Mouse (Mus musculus) spleen, adult 18-20 months (tissue): ENCODE data around the gene Tbc1d24.

Experiments
- DNase-seq, 2 experiments: peaks; one replicate each; pipeline ENCODE4 v3.0.0; 2022; ENCODE audit warnings: mixed read lengths in 2 of 2

Gene Tbc1d24

DNA sequence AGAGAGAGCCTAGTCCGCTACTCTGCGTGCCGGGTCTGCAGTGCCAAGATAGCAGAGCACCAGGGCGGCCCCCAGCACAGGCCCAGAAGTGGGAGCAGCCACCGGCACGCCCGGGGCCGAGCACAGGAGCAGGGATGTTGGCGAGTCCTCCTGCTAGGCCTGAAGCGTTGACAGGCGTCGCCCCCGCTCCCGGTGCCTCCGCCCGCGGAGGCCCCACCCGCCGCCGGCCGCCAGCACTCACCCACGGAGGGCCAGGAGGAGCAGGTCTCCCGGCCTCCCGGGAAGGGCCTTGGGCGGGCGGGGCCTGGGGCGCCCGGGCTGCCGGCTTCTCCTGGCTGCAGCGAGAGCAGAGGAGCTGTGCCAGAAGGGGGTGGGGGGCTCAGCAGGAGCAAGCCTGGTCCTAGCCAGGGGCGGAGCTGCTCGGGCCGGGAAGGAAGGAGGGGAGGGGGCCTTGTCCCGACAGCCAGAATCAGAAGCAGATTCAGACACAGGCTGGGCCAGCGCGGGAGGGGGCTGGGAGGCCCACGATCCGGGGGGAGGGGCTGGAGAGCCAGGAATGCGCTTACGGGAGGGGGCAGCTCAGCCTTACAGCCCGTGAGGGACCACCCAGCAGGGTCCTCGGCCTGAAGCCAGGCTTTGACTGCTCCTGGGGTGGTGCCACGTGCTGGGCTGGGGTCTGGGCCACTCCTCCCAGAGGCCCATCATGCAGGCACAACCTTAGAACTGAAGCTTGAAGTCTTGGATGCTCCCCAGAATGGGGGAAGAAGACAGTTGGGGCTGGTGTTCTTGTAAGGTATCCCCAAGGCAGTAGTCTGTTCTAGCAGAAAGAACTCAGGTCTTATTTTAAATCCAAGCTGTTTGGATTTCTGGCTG is 3.9 kb upstream of the Tbc1d24 start, which contains the start of gene Ntn3:
Gene Ntn3, minus strand, starts transcription at position 489 of the 873 bp plus-strand sequence.
- no peak for DNase-seq

DNA sequence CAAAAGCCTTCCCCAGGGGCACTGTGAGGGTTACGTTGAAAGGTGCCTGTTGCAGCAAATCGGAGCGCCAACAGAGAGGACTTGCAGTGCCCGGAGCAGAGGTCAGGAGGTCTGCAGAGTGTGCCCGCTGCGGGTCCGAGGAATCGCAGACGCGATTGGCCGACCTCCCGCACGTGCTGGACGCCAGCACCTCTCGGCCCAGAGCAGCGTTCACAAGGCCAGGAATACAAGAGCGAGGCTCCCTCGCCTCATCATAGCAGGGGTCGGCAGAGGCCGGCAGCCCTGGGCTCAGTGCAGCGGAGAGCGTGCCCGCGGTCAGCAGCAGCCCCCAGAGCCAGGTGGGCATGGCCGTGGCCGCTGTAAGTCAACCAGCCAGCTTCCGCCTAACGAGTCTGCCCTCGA is 3.3 kb upstream of the Tbc1d24 start:
- DNase-seq = peak in 1 of 2 experiments; percentile 19

DNA sequence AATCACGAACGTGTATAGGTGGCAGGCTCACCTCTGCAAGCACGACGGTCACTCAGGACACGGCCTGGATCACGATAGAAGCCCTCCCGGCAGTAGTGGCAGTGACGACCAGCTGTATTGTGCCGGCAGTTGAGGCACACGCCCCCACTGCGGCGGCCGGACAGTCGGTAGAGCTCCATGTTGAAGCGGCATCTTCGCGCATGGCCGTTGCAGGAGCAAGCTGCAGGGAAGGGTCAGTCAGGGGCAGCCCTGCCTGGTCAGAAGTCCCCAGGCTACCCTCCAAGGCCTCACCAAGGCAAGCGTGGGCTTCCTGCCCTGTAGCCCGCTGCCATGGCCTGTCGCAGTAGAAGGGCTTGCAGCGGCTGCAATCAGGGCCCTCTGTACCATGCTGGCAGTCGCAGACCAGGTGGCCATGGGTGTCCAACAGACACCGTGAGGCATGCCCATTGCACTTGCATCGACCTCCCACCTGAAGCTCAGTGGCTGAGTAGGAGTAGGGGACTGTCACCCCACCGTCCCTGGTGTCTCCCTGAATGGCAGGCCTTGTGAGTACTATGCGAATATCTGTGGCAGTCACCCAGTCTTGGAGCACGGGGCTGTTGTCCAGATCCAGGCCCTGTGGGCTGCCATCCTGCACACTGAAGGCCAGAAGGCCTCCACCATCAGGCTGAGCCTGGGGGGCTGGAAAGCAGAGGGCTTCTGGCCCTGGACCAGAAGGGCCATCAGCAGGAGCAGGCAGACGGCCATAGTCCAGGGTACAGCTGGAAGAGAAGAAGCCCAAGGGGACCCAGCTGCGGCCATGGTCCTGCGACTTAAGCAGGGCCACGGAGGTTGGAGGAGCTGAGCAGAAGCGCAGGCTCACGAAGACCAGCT is 2.6 kb upstream of the Tbc1d24 start:
- no peak for DNase-seq

DNA sequence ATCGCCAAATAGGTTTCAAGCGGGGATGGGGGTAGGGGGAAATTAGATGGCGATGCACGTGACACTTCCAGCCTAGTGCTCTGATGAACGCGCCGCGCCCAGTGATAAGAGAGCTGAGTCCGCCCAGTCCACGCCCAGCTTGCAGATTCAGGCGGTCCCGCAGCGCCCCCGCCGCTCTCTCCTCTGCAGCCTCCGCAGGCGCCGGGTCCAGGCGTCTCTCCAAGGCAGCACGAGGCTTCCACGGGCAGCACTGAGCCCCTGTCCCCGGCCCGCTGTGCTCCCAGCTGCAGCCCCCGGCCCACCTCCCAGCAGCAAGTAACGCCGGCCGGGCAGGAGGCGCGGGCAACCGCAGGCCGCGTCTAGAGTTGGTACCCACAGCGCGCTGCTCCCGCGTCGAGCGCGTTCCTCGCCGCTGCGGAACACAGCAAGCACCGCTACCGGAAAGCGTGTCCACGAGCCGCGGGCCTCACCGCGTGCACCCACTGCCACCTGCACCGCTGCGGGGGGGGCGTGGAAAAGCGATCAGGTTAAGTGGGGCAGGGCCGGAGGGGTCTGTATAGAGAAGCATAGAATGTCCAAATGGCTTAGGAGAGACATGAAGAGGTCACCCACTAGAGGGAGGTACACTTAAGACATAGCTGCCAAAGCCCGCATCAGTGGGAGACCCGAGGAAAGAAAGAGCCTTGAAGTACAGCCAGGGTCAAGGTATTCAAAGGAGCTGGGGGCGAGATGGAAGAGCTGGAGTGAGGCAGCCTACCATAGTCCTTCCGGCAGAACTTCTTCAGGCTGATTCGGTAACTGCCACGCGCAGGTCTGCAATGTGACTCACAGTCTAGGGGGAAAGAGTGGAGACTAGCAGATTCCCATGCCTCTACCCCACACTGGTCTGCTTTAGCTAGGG is 1.3 kb upstream of the Tbc1d24 start:
- DNase-seq = peak; percentile 24 to 35

DNA sequence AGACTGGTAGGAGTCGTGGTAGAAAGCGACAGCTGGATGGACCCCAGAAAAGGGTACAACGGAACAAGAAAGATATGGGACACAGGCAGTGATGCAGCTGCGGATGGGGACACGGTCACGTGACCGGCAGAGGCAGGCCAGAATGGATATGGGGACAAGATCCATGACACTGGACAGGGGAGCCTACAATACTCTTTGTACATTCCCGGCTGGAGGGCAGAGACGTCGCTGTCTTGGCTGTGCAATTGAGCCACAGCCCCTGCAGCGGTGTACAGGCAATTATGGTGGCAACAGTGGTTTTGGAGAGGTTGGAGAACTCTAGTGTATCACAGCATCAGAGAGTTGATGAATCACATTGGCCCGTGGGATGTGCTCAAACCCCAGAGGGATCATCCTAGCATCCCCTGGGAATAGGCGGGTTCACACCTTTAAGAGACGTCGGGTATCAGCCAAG is 573 bp upstream of the Tbc1d24 start:
- DNase-seq = no peak

DNA sequence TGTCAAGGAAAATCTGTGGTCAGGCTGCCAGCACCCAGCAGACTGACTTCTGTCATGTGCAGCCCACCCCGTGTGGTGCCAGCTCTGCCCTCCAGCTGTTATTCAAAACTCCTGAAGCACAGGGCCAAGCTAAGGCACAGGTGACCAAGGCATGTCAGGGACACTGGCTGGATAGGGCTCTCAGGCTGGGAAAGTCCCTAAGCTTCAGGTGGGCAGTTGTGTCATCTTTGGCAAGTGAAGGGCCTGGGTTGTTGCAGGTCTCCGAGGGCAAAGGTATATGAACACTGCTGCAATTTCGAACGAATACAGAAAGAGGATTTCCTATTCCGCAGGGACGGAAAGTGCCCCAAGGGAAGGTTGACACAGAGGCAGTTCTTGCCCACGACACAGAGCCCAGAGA is 516 bp downstream of the Tbc1d24 start:
- DNase-seq = no peak

DNA sequence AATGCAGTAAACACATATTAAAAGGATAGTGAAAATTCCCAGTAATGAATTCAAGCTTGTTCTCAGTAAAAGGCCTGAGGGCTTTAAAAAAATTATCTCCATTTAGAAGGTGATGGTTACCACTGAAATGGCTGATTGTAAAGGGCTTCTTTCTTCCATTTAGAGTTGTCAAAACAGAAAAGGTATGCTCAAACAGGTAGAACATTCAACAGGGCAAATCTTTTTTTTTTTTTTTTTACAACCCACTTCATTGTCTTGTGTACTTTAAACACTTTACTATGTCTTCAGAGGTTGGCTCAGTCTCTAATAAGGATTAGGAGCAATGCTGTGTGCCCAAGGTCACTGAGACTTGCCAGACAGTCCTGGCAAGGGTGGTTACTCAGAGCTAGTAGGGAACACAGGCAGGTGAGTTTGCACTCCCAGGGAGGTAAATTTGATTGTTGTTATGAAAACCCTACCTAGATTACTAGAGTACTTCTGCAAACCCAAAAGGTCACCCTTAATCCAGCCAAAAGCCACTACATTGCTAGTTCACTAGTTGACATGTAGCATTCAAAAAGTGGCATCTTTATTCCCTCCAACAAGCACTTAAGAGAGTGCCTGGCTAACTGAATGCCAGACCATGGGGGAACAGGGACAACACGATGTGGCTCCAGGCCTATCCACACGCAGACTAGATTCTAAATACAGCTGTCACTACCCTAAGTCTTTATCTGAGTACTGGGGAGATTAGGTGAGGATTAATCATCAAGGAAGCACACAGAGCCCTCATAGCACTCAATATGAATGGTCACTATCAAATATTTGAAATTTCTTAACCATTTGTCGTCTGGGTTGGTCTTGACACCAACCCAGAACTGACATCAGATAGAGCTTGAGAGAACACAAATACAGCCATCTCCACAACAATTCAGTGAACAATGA is 1.5 kb downstream of the Tbc1d24 start:
- no peak for DNase-seq

DNA sequence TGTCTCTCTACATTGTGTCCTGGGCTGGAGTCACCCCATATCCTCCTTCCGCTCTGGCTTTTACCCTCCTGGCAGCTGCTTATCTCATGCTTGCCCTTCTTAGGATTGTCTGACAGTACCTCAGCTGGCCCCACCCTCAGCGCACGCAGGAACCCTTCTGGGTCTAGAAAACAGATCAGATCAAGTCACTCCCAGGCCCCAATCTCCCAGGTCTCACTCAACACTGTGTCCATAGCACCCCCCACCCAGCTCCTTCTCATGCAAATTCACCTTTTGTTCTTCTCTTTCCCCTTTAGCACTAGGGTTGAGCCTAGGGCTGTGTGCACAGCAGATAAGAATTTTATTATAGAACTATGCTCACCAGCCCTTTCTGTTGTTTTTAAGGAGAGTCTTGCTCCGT is 2.3 kb downstream of the Tbc1d24 start:
- no peak for DNase-seq

DNA sequence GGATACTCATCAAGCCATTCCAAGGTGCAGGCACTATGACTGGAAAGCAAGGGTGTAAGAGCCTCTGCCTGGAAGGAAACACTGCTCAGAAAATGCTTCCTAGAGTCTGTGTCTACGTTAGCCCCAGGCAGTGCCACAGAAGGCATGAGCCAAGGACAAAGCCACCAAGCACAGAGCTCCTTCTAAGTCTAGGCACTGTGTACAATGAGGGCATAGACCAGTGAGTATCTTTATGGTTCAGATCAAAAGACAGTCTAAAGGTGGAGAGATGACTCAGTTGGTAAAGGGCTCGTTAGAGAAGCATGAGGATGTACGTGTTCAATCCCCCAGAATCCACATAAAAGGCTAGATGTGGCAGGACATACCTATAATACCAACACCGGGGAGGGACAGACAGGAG is 4.3 kb downstream of the Tbc1d24 start:
- DNase-seq = no peak

DNA sequence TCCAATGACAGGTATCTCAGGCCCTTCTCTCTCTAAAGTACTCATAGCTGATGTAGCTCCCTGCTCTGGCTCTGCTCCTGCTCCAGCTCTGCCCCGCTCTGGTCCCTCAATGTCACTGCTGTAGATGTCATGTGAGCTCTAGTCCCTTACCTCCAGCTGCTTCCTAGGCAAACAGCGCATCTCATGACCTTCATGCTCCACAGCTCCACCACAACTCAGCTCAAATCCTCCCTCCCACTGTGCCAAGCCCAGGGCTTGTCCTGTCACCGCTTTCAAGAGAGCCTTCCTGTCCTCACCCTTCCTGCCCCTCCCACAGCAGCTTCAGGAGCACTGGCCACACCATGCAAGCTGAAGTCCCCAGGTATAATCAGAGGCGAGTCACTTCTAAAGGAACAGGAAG is 5.6 kb downstream of the Tbc1d24 start:
- DNase-seq = no peak

DNA sequence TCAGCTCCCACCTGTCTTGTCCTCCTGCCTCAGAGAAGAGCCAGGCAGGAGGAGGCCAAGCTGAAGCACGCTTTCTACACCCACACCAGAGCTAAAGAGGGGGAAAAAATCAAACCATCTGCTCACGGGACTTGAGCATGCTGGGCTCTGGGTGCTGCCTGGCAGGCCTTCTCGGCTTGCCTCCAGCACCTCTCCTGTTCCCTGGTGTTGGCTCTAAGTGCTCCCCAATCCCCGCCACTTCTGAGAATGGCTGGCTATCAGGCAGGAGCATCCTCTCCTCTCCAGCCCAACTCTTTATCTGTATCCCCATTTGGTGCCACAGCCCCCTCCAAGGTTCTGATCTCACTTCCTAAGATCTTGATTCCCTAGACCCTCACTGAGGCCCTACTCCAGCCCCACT is 6.1 kb downstream of the Tbc1d24 start:
- DNase-seq = no peak

DNA sequence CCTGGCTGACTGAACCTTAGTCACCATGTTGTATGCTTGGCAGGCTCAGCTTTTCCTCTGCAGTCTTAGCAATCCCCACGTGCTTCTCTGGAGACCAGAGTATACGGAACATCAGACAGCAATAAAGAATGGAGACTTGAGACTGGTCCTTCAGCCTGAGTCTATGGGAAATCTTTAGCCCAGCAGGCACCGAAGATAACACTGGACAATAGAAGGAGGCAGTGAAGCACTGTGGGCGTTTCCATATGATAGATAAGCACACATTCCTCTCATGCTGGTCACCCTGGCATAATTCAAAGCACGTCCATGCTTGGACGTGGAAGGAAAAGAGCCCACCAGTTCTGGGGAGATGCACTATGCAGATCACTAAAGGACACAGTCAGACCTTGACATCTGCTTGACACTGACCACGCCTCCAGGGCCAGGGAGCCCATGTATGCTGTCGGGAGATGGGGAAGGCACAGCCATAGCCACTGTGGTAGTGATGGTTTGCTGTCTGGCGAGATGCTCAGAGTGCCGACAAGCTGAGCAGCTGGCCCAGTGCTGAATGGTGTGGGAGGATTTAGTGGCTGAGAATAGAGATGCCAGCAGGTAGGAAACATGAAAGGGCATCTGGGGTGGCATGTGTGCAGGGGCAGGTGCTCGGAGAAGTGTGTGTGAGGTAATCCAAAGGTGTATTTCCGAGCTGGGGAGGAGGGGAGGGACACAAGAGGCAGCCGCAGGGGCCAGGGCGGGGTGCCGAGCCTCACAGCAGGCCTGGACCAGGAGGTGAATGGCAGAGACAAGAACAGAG is 8.1 kb downstream of the Tbc1d24 start:
- no peak for DNase-seq

DNA sequence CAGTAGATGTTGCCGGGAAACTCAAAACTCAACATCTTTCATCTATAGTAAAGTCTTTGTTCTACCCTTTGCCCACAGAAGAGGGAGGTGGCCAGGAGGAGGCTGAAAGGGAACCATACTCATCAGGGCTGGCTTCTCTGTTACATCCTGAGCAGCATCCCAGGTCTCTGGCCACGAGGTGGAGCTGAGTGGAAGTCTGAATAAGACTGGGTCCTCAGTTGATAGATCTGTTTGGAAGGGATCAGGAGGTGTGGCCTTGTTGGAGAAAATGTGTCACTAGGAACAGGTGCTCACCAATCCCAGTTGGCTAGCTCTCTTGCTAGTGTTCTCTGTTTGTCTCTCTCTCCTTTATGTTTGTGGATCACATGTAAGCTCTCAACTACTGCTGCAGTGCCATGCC is 10.0 kb downstream of the Tbc1d24 start:
- DNase-seq = no peak

DNA sequence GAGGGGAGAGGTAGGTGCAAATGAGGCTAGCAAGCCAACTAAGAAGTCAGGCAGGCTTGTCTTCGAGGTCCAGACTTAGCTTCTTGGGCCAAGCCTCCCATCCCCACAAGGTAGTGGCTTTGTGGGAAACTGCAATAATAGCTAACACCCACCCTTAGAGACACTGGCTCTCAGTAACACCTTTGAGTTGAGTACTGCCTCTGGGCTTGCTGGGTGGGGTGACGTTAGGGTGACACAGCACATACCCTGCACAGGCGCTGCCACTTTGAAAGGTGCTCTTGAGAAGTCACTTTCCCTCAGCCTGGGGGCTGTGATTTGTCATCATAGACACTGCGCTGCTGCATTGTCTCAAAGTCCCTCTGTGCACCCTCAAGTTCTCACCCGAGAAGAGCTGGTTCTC is 11.6 kb downstream of the Tbc1d24 start:
- DNase-seq = no peak

DNA sequence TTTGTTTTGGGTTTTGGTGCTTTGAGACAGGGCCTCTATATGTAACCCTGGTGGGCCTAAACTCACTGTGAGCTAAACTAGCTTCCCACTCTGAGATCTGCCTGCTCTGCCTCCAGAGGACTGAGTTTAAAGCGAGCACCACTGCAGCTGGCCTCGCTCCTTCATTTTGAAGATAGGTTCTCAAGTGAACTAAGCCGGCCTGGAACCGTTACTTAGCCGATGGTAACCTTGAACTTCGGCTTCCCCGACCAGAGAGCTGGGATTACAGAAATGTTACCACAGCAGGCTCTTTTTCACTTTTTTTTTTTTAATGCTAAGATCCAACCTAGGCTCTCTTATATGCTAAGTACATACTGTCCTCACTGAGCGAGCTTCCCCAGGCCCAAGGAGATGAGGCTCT is 12.1 kb downstream of the Tbc1d24 start:
- DNase-seq = no peak

DNA sequence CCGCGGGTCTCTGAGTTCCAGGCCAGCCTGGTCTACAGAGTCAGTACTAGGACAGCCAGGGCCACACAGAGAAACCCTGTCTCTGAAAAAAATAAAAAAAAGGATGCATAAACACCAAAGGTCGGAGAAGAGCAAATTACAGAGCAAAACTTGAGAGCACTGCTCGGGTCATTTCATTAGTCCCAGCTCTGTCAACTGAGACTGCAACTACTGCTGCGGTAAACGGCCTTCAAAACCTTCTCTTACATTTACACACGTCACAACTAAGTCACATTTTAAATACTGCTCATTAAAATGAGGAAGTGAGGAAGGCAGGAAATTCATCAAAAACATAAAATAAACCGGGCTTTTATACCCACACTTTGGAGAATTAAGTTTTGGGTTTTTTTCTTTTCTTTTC is 12.5 kb downstream of the Tbc1d24 start:
- no peak for DNase-seq

DNA sequence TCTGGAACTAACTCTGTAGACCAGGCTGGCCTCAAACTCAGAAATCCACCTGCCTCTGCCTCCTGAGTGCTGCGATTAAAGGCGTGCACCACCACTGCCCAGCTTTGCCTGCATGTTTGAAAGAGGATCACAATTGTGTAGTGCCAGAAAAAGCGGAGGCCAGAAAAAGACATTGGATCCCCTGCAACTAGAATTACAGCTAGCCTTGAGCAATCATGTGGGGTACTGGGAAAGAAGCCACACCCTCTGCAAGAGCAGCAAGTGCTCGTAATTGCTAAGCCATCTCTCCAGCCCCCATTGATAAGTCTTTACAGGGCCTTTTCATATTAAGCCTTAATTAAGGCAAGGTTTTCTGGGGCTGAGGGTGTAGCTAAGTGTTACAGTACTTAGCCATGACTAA is 13.9 kb downstream of the Tbc1d24 start:
- no peak for DNase-seq

DNA sequence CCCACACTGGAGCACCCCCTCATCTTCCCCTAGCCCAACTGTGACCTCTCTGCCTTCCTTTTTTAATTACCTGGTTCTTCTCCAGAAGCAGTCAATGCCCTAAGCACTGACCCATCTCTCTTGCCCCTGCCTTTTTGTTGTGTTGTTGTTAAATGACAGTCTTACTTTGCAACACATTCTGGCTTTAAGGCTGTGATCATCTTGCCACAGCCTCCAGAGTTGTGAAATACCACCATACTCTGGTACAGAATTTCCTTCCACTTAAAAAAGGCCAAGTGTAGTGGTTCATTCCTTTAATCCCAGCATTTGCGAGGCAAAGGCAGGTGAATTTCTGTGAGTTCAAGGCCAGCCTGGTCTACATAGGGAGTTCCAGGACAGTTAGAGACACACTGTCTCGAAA is 14.4 kb downstream of the Tbc1d24 start:
- DNase-seq = no peak

DNA sequence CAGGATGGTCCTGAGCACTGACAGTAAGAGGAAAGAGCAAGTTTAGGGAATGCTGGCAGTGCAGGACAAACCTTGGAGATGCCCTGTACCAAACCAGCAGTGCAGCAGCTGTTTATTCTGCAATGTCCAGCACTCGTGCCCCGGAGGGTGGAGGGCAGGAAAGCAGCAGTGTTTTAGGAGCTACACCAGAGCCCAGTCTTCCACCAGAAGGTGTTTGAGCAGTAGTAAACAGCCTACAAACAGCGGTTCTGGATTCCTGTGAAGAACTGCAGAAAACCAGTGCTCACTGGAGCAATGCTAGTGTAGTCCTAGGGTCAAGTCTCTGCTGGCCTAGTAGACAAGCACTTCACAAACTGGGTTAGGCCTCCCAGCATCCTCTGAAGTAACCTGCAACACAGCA is 31.1 kb downstream of the Tbc1d24 start:
- no peak for DNase-seq

DNA sequence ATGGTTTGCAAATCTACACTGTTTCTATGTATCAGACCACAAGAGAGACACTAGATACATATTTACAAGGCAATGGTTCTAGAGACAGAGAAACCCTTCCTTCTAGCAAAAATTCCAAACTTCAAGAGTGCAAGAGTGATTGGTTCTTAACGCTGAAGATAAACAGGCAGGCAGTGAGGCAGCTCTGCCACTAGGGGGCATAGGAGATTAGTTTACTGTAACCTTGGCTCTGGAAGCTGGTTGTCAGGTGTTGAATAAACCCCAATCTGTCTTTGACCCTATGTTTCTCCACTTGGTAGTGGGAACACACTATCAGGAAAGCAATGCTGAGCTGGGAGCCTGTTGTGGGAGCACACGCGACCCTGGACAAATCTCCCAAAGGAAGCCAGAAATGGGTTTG is 31.9 kb downstream of the Tbc1d24 start:
- peak in 1 of 2 experiments; percentile 62 for DNase-seq

DNA sequence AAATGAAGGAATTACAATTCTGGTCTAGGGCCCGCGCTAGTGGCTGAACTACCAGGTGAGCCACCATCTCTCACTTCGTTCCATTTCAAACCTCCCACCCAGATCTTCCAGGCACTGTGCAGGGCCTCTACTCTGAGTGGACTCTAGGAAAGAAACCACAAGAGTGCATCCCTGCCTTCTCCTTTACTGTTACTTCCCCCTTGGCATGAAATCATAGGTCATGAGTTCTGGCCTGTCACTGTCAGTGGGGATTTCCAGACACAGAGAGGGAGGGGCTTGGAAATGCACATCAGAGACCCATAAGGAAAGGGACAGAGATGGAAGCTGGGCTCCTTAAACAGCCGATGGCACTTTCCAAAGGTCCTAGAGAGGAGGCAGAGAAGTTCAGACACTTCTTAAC is 33.6 kb downstream of the Tbc1d24 start:
- DNase-seq = no peak
